Mouse (Mus musculus) embryonic facial prominence, embryonic 11.5 days (tissue): Measurements from ENCODE around the gene Itgb6. TPM values are rescaled to one million over a fixed set of nuclear protein-coding genes. Genes with fewer than 3 reads are reported as not detected.

Source experiments
- ATAC-seq: fragments of 200-750 bp; cut with Nextera tagmentation; replicated peaks from 2 replicates; pipeline ENCODE4 v1.8.0; 2017; ENCODE audit warnings: low read depth; ENCODE audit not compliant: insufficient number of reproducible peaks, low FRiP score, low TSS enrichment
- DNase-seq: peaks from one replicate; pipeline ENCODE4 v3.0.0-alpha.2; 2015; ENCODE audit warnings: low spot score
- H3K27ac ChIP-seq: fragments of 300-500 bp; sonication (generic); replicated peaks from 2 replicates; pipeline ENCODE4 v1.5.1; 2014; ENCODE audit warnings: mild to moderate bottlenecking, low read depth, low read length, control low read depth
- H3K27me3 ChIP-seq: fragments of 300-500 bp; sonication (generic); 2 replicates; pipeline ENCODE4 v1.6.1; 2014; ENCODE audit warnings: mild to moderate bottlenecking, low read length, moderate library complexity, mixed read lengths; ENCODE audit not compliant: control insufficient read depth, insufficient read depth
- H3K36me3 ChIP-seq: fragments of 300-500 bp; sonication (generic); replicated peaks from 2 replicates; pipeline ENCODE4 v1.6.1; 2014; ENCODE audit warnings: low read depth, mild to moderate bottlenecking, low read length, moderate library complexity, mixed read lengths; ENCODE audit not compliant: control insufficient read depth, insufficient read depth
- H3K4me1 ChIP-seq: fragments of 300-500 bp; sonication (generic); 2 replicates; pipeline ENCODE4 v1.6.1; 2014; ENCODE audit warnings: low read length, mixed read lengths; ENCODE audit not compliant: control insufficient read depth, insufficient read depth
- H3K4me2 ChIP-seq: fragments of 300-500 bp; sonication (generic); 2 replicates; pipeline ENCODE4 v1.6.1; 2014; ENCODE audit warnings: low read depth, mild to moderate bottlenecking, control low read depth, low read length, moderate library complexity
- H3K4me3 ChIP-seq: fragments of 300-500 bp; sonication (generic); 2 replicates; pipeline ENCODE4 v1.5.1; 2014; ENCODE audit warnings: low read depth, low read length, control low read depth
- H3K9ac ChIP-seq: fragments of 300-500 bp; sonication (generic); replicated peaks from 2 replicates; pipeline ENCODE4 v1.6.1; 2014; ENCODE audit warnings: mild to moderate bottlenecking, control low read depth, low read length
- H3K9me3 ChIP-seq: fragments of 300-500 bp; sonication (generic); replicated peaks from 2 replicates; pipeline ENCODE4 v1.6.1; 2016; ENCODE audit warnings: mild to moderate bottlenecking, low read length, inconsistent platforms, mixed read lengths; ENCODE audit not compliant: control insufficient read depth
- WGBS: fragments of 180-500 bp; shearing (Covaris S2); extraction: QIAGEN DNeasy Blood & Tissue Kit; methylation state at CpG from one replicate; pipeline ENCODE4 v1.1.7; 2014; 5-methylcytosine and 5-hydroxymethylcytosine counted together
- polyA plus RNA-seq: library from polyadenylated mRNA; unstranded; fragments of >200 nt; fragmentation: Nextera tagmentation; extraction: Ambion mirVana; gene quantifications from 2 replicates; pipeline ENCODE4 v1.2.1, GENCODE M21; 2014

Itgb6 gene
- polyA plus RNA-seq, 1 experiment from 2014 or later, result 1.9 TPM

DNA sequence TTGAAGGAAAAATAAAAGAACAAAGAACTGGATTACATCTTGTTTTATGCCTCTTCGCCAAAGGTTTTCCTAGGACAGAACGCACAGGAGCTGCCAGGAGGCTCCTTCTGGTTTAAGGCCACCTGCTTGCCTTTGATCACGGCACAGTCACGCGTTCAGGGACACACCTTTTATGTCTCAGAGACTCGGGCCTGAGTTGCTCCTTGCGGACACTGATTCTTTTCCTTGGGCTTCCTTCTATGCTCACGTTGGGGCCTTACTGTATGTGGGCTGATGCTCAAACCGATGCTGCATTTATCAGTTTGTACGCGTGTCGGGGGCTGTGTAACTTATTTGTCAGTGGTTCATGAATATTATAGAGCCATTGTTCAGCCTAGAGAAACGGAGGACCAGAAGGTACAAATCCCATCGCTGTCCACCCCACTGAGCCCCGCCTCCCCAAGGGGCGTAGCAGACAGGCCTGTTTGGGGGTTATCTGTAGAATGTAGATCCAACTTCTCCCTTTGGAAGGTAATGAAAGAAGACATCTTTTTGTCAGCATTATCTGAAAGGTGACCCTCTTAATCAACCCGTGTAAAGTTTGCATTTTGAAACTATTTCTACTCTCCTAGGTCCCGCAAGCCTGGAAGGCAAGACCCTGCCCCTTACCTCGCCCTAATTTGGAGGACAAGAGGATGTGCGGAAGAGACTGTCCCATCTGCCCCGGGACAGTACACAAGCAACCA is 170.1 kb downstream of the Itgb6 start:
- peak overlapping the region; percentile 34 for H3K9ac ChIP-seq
- H3K27me3 ChIP-seq, result no peaks in the 10 kb centered on the region
- H3K4me1 ChIP-seq, result no peaks in the 10 kb centered on the region
- H3K27ac ChIP-seq, result no peak overlapping the region
- peak overlapping the region; percentile 35 for H3K4me3 ChIP-seq
- DNase-seq (no peak), ATAC-seq (0 out of 2 replicates have a peak, but pooled peaks have one; percentile 18)
- 19% methylated on average over 21 of the region's 21 CpGs for WGBS
- H3K4me2 ChIP-seq, result peak overlapping the region; percentile 67
- no peaks in the 10 kb centered on the region for H3K36me3 ChIP-seq
- H3K9me3 ChIP-seq, result no peaks in the 10 kb centered on the region

DNA sequence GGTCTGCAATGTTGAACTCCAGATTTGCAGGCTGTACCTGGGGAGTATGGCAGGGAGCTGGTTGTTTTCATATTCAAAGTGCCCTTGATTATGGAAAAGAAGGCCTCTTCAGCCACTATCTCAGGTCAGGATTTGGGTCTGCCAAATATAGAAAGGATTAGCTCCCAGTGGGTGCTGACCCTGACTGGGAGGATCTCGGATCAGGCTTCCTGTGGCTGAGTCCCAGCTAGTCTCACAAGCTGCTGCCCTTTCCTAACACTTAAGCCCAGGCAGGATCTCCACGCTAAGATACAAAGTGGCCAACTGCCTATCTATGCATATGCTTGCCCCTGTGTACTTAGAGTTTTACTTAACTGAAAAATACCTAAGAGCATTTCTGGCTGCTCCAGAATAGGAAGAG is 170.8 kb downstream of the Itgb6 start:
- Histone ChIP-seq H3K4me3 (no peak overlapping the region), H3K36me3 (no peaks in the 10 kb centered on the region), H3K9ac (no peak overlapping the region), H3K27ac (no peak overlapping the region), H3K4me1 (no peaks in the 10 kb centered on the region), H3K9me3 (no peaks in the 10 kb centered on the region), H3K27me3 (no peaks in the 10 kb centered on the region), H3K4me2 (no peak overlapping the region)
- WGBS, result 38% methylated on average over 2 of the region's 2 CpGs
- DNase-seq (no peak), ATAC-seq (no peak)

DNA sequence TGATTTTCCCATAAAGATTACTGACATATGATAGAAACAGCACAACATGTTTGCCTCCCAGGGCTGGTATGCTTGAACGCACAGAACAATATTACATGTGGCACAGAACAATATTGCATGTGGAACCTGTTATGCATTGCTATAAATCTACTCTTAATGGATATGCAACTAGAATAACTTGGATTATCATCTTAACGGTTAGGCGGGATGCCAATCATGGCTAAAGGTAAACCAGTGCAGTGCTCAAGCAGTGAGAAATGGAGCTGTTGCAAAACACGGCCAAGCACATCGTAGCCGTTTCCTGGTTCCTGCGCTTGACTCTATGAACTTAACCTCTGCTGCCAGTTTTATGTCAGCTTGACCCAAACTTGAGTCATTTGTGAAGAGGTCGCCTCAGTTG is 171.9 kb downstream of the Itgb6 start:
- Histone ChIP-seq H3K9ac (no peak overlapping the region), H3K4me2 (no peak overlapping the region), H3K27ac (no peak overlapping the region), H3K27me3 (no peaks in the 10 kb centered on the region), H3K9me3 (no peaks in the 10 kb centered on the region), H3K4me3 (no peak overlapping the region), H3K4me1 (no peaks in the 10 kb centered on the region), H3K36me3 (no peaks in the 10 kb centered on the region)
- DNase-seq (no peak), ATAC-seq (no peak)
- 88% methylated on average over 8 of the region's 8 CpGs for WGBS

DNA sequence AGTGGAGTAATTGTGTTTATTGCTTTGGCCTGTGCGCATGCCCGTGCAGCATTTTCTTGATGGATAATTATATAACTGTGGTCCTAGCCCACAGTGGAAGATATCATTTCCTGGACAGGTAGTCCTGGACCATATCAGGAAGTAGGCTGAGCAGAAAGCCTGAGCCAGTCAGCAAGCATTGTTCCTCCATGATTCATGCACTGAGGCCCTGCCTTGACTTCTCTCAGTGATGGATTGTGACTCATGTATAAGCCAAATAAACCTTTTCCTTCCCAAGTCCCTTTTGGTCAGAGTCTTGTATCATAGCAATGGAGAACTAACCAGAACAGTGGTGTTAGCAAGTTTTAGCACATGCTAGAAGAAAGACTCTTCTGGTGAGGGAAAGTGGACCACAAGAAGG is 172.6 kb downstream of the Itgb6 start:
- ATAC-seq (no peak), DNase-seq (no peak)
- Histone ChIP-seq H3K27ac (no peak overlapping the region), H3K4me2 (no peak overlapping the region), H3K4me3 (no peak overlapping the region), H3K36me3 (no peaks in the 10 kb centered on the region), H3K4me1 (no peaks in the 10 kb centered on the region), H3K9me3 (no peaks in the 10 kb centered on the region), H3K27me3 (no peaks in the 10 kb centered on the region), H3K9ac (no peak overlapping the region)
- 89% methylated on average over 2 of the region's 2 CpGs for WGBS

Other genes with a start within 250 kb of the Itgb6 start
- 2.5 and 3.2 TPM in 2 replicates for gene Pla2r1, start 169.3 kb downstream of the Itgb6 start, polyA plus RNA-seq
- gene Rbms1, start 240.5 kb upstream of the Itgb6 start, polyA plus RNA-seq, result 97.3 and 103 TPM in 2 replicates